Mouse (Mus musculus) gastrocnemius, postnatal 4 days (tissue): Measurements from ENCODE around the gene Foxs1. TPM values are rescaled to one million over a fixed set of nuclear protein-coding genes. Genes with fewer than 3 reads are reported as not detected.

ENCODE experiments used
- DNase-seq, 2 experiments: peaks; one replicate each; pipeline ENCODE4 v3.0.0; 2021 to 2022; ENCODE audit warnings: low spot score in 2 of 2, mixed read lengths in 2 of 2
- long read RNA-seq, 2 experiments: library from polyadenylated mRNA; stranded (forward); transcript quantifications; one replicate each; pipeline ENCODE4 v2.0.0; 2021
- total RNA-seq, 2 experiments: library from RNA; stranded (reverse); gene quantifications; 2 replicates each; pipeline ENCODE4 v1.2.3; 2021

The Foxs1 gene
- total RNA-seq: 1 to 10 TPM; 5.4 to 7.3 TPM
- long read RNA-seq, experiment 1, partial matches to known transcripts: 0 of 3 reads
- long read RNA-seq, experiment 1, other reads (novel, unspliced or antisense): 0 of 3 reads
- long read RNA-seq, experiment 2, partial matches to known transcripts: 0 of 3 reads
- long read RNA-seq, experiment 2, other reads (novel, unspliced or antisense): 0 of 3 reads

GRCm38 (mm10) chr2:152933048-152933447 lies at the start of gene Foxs1:
Gene Foxs1 (minus strand): TSS chr2:152933208.
- DNase-seq: no peak

- no peak for DNase-seq
Observed at GRCm38 (mm10) chr2:152976991-152977390, 44.0 kb upstream of the Foxs1 start.

- DNase-seq: no peak
Observed at GRCm38 (mm10) chr2:152965555-152965954, 32.5 kb upstream of the Foxs1 start.

- DNase-seq: peak in 1 of 2 experiments; percentile 67
Observed at GRCm38 (mm10) chr2:152962091-152962793, 29.2 kb upstream of the Foxs1 start, which contains the start of gene Ttll9. Gene Ttll9 (plus strand): TSS chr2:152962485.

- DNase-seq: no peak
Observed at GRCm38 (mm10) chr2:152958116-152958515, 25.1 kb upstream of the Foxs1 start.

GRCm38 (mm10) chr2:152951850-152952720 lies 19.1 kb upstream of the Foxs1 start:
- no peak for DNase-seq

GRCm38 (mm10) chr2:152951065-152951849 lies 18.2 kb upstream of the Foxs1 start, which contains the start of gene Dusp15:
Gene Dusp15 (minus strand): TSS chr2:152951698.
- no peak for DNase-seq

GRCm38 (mm10) chr2:152950358-152951064 lies 17.5 kb upstream of the Foxs1 start:
- DNase-seq: no peak

GRCm38 (mm10) chr2:152948438-152949020 lies 15.5 kb upstream of the Foxs1 start:
- DNase-seq: no peak

GRCm38 (mm10) chr2:152947098-152947497 lies 14.1 kb upstream of the Foxs1 start:
- DNase-seq: no peak

- no peak for DNase-seq
Observed at GRCm38 (mm10) chr2:152944013-152944412, 11.0 kb upstream of the Foxs1 start.

GRCm38 (mm10) chr2:152943568-152943967 lies 10.6 kb upstream of the Foxs1 start:
- DNase-seq: no peak

GRCm38 (mm10) chr2:152942898-152943515 lies 10.0 kb upstream of the Foxs1 start:
- DNase-seq: no peak

GRCm38 (mm10) chr2:152941776-152942175 lies 8.8 kb upstream of the Foxs1 start:
- DNase-seq: no peak

GRCm38 (mm10) chr2:152941106-152941505 lies 8.1 kb upstream of the Foxs1 start:
- no peak for DNase-seq

- DNase-seq: peak in 1 of 2 experiments; percentile 39
Observed at GRCm38 (mm10) chr2:152939846-152940245, 6.8 kb upstream of the Foxs1 start.

GRCm38 (mm10) chr2:152933614-152934013 lies 606 bp upstream of the Foxs1 start:
- peak in 1 of 2 experiments; percentile 66 for DNase-seq

- no peak for DNase-seq
Observed at GRCm38 (mm10) chr2:152931456-152932160, 1.4 kb downstream of the Foxs1 start.

- peak in 1 of 2 experiments; percentile 54 for DNase-seq
Observed at GRCm38 (mm10) chr2:152930276-152930675, 2.7 kb downstream of the Foxs1 start.
